Mouse (Mus musculus) left cerebral cortex, adult 2 months (tissue): ENCODE measurements around the gene Wdr5b. TPM values are rescaled to one million over a fixed set of nuclear protein-coding genes. Genes with fewer than 3 reads are reported as not detected.
"Not testable (repeated sequence)": the region's sequence is repeated elsewhere in the genome, so short reads cannot be mapped to it uniquely, and the experiment has no call there.

Experiments
- DNase-seq, 2 experiments: peaks; one replicate each; pipeline ENCODE4 v3.0.0; 2021 to 2022; ENCODE audit warnings: low spot score in 2 of 2, mixed read lengths in 1 of 2; ENCODE audit errors: extremely low spot score in 1 of 2
- H3K27ac ChIP-seq: fragments of 200-600 bp; 2 replicates; pipeline ENCODE4 v1.8.1; 2022
- H3K4me3 ChIP-seq: fragments of 200-600 bp; 2 replicates; pipeline ENCODE4 v1.8.1; 2022
- CTCF ChIP-seq: fragments of 200-600 bp; IDR thresholded peaks from 2 replicates; pipeline ENCODE4 v1.8.1; 2022; ENCODE audit warnings: antibody characterized with exemption, mild to moderate bottlenecking, moderate library complexity
- intact Hi-C: fragments of 180-260 bp; cut with DNase I; formaldehyde crosslinking; loops from one replicate; pipeline ENCODE4 v1.15.1; 2025
- long read RNA-seq, 2 experiments: library from polyadenylated mRNA; stranded (forward); transcript quantifications; one replicate each; pipeline ENCODE4 v2.0.0; 2021; ENCODE audit warnings: borderline mapping rate in 2 of 2
- total RNA-seq, 2 experiments: library from RNA; stranded (reverse); gene quantifications; 2 replicates each; pipeline ENCODE4 v1.2.3; 2021

Gene Wdr5b
- total RNA-seq: 1 to 10 TPM; 4.4 to 4.7 TPM
- long read RNA-seq, experiment 1, transcript Wdr5b-201 (1 exons, 2,739 nt): major isoform, 6 of 6 reads
- long read RNA-seq, experiment 1, partial matches to known transcripts: 0 of 6 reads
- long read RNA-seq, experiment 1, other reads (novel, unspliced or antisense): 0 of 6 reads
- long read RNA-seq, experiment 2, partial matches to known transcripts: 0 of 2 reads
- long read RNA-seq, experiment 2, other reads (novel, unspliced or antisense): 0 of 2 reads

GRCm38 (mm10) chr16:36040640-36041624 lies at the start of gene Wdr5b:
Gene Wdr5b, plus strand, starts transcription at chr16:36041190.
- DNase-seq: peak; percentile 89 to 90
- H3K27ac ChIP-seq: peak within 1 kb of the TSS; percentile 65
- intact Hi-C loops: loop anchor here (5.0 to 10.0 kb wide), 2 partner anchors 784 to 971 kb away; partner anchors contain the start of genes Iqcb1 and Polq
- TF ChIP-seq CTCF: no peak
- peak within 1 kb of the TSS; percentile 53 for H3K4me3 ChIP-seq

- Histone ChIP-seq H3K27ac (no peak overlapping the region), H3K4me3 (no peak overlapping the region)
- no peak for DNase-seq
- intact Hi-C loops: no loop called here
- no peak for TF ChIP-seq CTCF
Observed at GRCm38 (mm10) chr16:35992391-35992790, 48.6 kb upstream of the Wdr5b start.

GRCm38 (mm10) chr16:35993316-35993715 lies 47.7 kb upstream of the Wdr5b start:
- DNase-seq: no peak
- TF ChIP-seq CTCF: no peak
- Histone ChIP-seq H3K27ac (no peak overlapping the region), H3K4me3 (no peak overlapping the region)
- intact Hi-C loops: no loop called here

- DNase-seq, intact Hi-C loops, H3K4me3 ChIP-seq, H3K27ac ChIP-seq: not testable (repeated sequence)
Observed at GRCm38 (mm10) chr16:35998852-35999251, 42.1 kb upstream of the Wdr5b start.

- no peak overlapping the region for H3K27ac ChIP-seq
- TF ChIP-seq CTCF: no peak
- H3K4me3 ChIP-seq: no peak overlapping the region
- intact Hi-C loops: no loop called here
- DNase-seq: no peak
Observed at GRCm38 (mm10) chr16:36008396-36008795, 32.6 kb upstream of the Wdr5b start.

GRCm38 (mm10) chr16:36016335-36016734 lies 24.7 kb upstream of the Wdr5b start:
- Histone ChIP-seq H3K4me3 (no peak overlapping the region), H3K27ac (no peak overlapping the region)
- no peak for TF ChIP-seq CTCF
- intact Hi-C loops: no loop called here
- no peak for DNase-seq

- not testable (repeated sequence) for H3K4me3 ChIP-seq, H3K27ac ChIP-seq, DNase-seq
- intact Hi-C loops: loop anchor here (5.0 kb wide), 1 partner anchor 809 kb away; no protein-coding TSS in a partner anchor
Observed at GRCm38 (mm10) chr16:36028120-36028519, 12.9 kb upstream of the Wdr5b start.

- no peak for TF ChIP-seq CTCF
- H3K27ac ChIP-seq: peak overlapping the region; percentile 65
- H3K4me3 ChIP-seq: peak overlapping the region; percentile 53
- no peak for DNase-seq
- intact Hi-C loops: loop anchor here (2.0 to 10.0 kb wide), 3 partner anchors 29 to 971 kb away; partner anchors contain the start of genes Ccdc58, Fam162a, Iqcb1 and Polq
Observed at GRCm38 (mm10) chr16:36041625-36042020, 633 bp downstream of the Wdr5b start.

- no peak overlapping the region for H3K27ac ChIP-seq
- H3K4me3 ChIP-seq: no peak overlapping the region
- DNase-seq: no peak
- intact Hi-C loops: loop anchor here (2.0 to 10.0 kb wide), 3 partner anchors 28 to 969 kb away; partner anchors contain the start of genes Ccdc58, Fam162a, Iqcb1 and Polq
- TF ChIP-seq CTCF: no peak
Observed at GRCm38 (mm10) chr16:36043073-36043472, 2.1 kb downstream of the Wdr5b start.

GRCm38 (mm10) chr16:36043964-36044363 lies 3.0 kb downstream of the Wdr5b start:
- Histone ChIP-seq H3K27ac (no peak overlapping the region), H3K4me3 (no peak overlapping the region)
- no peak for DNase-seq
- intact Hi-C loops: loop anchor here (2.0 to 10.0 kb wide), 3 partner anchors 27 to 968 kb away; partner anchors contain the start of genes Ccdc58, Fam162a, Iqcb1 and Polq
- TF ChIP-seq CTCF: no peak

- peak; percentile 23; the same call in 1 of the 2 replicates for TF ChIP-seq CTCF
- intact Hi-C loops: loop anchor here (10.0 kb wide), 1 partner anchor 777 kb away; the partner anchor contains the start of gene Iqcb1
- no peak overlapping the region for H3K27ac ChIP-seq
- DNase-seq: no peak
- H3K4me3 ChIP-seq: no peak overlapping the region
Observed at GRCm38 (mm10) chr16:36047538-36047937, 6.5 kb downstream of the Wdr5b start.

- no peak for DNase-seq
- Histone ChIP-seq H3K4me3 (no peak overlapping the region), H3K27ac (no peak overlapping the region)
- no peak for TF ChIP-seq CTCF
- intact Hi-C loops: no loop called here
Observed at GRCm38 (mm10) chr16:36051491-36051890, 10.5 kb downstream of the Wdr5b start.
